Mouse (Mus musculus) lung, embryonic 14.5 days (tissue): ENCODE measurements around the gene Hcrt. TPM values are rescaled to one million over a fixed set of nuclear protein-coding genes. Genes with fewer than 3 reads are reported as not detected.

Experiments used
- ATAC-seq: fragments of 200-750 bp; cut with Nextera tagmentation; 2 replicates; pipeline ENCODE4 v1.8.0; 2017; ENCODE audit warnings: mild to moderate bottlenecking, moderate TSS enrichment, moderate library complexity; ENCODE audit not compliant: insufficient read depth
- DNase-seq: peaks from one replicate; pipeline ENCODE4 v3.0.0-alpha.2; 2015
- H3K27ac ChIP-seq: fragments of 300-500 bp; sonication (generic); 2 replicates; pipeline ENCODE4 v1.5.1; 2014; ENCODE audit warnings: low read depth, mild to moderate bottlenecking, moderate library complexity
- H3K27me3 ChIP-seq: fragments of 300-500 bp; sonication (generic); 2 replicates; pipeline ENCODE4 v1.6.1; 2014; ENCODE audit warnings: low read length, control low read depth; ENCODE audit not compliant: insufficient read depth
- H3K36me3 ChIP-seq: fragments of 300-500 bp; sonication (generic); 2 replicates; pipeline ENCODE4 v1.6.1; 2014; ENCODE audit warnings: control low read depth; ENCODE audit not compliant: insufficient read depth
- H3K4me1 ChIP-seq: fragments of 300-500 bp; sonication (generic); 2 replicates; pipeline ENCODE4 v1.6.1; 2014; ENCODE audit warnings: antibody characterized with exemption, control low read depth; ENCODE audit not compliant: insufficient read depth
- H3K4me2 ChIP-seq: fragments of 300-500 bp; sonication (generic); 2 replicates; pipeline ENCODE4 v1.6.1; 2014; ENCODE audit warnings: mild to moderate bottlenecking
- H3K4me3 ChIP-seq: fragments of 300-500 bp; sonication (generic); 2 replicates; pipeline ENCODE4 v1.5.1; 2014; ENCODE audit warnings: low read depth, low read length
- H3K9ac ChIP-seq: fragments of 300-500 bp; sonication (generic); 2 replicates; pipeline ENCODE4 v1.6.1; 2014
- H3K9me3 ChIP-seq: fragments of 300-500 bp; sonication (generic); 2 replicates; pipeline ENCODE4 v1.6.1; 2016; ENCODE audit warnings: low read depth, low read length, control low read depth
- CTCF ChIP-seq: IDR thresholded peaks from 2 replicates; pipeline ENCODE4 v1.5.1; 2016; ENCODE audit warnings: antibody characterized with exemption, low read depth
- WGBS: fragments of 180-500 bp; shearing (Covaris S2); extraction: QIAGEN DNeasy Blood & Tissue Kit; methylation state at CpG from one replicate; pipeline ENCODE4 v1.1.7; 2014; 5-methylcytosine and 5-hydroxymethylcytosine counted together
- polyA plus RNA-seq: library from polyadenylated mRNA; unstranded; fragments of >200 nt; fragmentation: Nextera tagmentation; extraction: Ambion mirVana; gene quantifications from 2 replicates; pipeline ENCODE4 v1.2.1, GENCODE M21; 2014

Hcrt gene
- polyA plus RNA-seq, 1 experiment from 2014 or later, result not detected

DNA sequence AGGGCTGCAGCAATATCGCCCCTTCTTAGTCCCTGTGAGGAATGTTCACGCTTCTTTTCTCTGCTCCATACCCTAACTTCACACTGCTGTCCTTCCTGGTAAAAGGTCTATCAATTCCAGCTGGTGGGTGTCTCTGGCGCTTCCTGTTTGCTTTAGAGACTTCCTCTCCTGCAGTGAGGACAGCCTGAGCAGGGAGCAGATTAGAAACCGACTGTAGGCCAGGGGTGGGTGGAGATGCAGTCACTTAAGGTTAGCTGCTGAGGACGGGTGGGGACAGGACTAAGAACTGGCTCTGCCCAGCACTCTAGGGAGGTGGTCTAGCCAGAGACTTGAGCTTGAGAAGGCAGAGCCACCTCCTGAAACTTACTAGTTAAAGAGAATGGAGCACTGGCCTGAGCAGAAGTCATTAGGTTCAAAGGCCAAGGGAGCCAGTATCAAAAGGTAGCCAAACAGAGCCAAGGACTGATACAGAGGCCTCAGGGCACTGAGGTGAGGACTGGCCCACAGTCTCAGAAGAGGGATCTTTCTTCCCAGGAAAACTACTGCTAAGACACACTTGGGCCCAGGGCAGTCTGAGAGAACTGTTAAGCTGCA is 37.7 kb downstream of the Hcrt start:
- Histone ChIP-seq H3K27me3 (no peaks in the 10 kb centered on the region), H3K4me2 (peak overlapping the region; percentile 27), H3K4me3 (no peak overlapping the region), H3K27ac (peak overlapping the region; percentile 64), H3K36me3 (peaks cover 15% of the 10 kb centered on the region), H3K9me3 (no peaks in the 10 kb centered on the region), H3K9ac (peak overlapping the region; percentile 16; the same call in 1 of the 2 replicates), H3K4me1 (peaks cover 10% of the 10 kb centered on the region)
- ATAC-seq, result peak; percentile 38; the same call in 1 of the 2 replicates
- DNase-seq, result peak; percentile 73
- no peak for TF ChIP-seq CTCF
- 9% methylated on average over 5 of the region's 5 CpGs for WGBS

- no peak for DNase-seq
- H3K9me3 ChIP-seq, result no peaks in the 10 kb centered on the region
- TF ChIP-seq CTCF, result no peak
- no peak overlapping the region for H3K4me2 ChIP-seq
- H3K4me1 ChIP-seq, result peaks cover 10% of the 10 kb centered on the region
- ATAC-seq, result no peak
- no peak overlapping the region for H3K9ac ChIP-seq
- no peaks in the 10 kb centered on the region for H3K27me3 ChIP-seq
- peaks cover 23% of the 10 kb centered on the region for H3K36me3 ChIP-seq
- WGBS, result 49% methylated on average over 2 of the region's 2 CpGs
- no peak overlapping the region for H3K4me3 ChIP-seq
- H3K27ac ChIP-seq, result no peak overlapping the region
These were observed 40.2 kb downstream of the Hcrt start for GRCm38 (mm10) chr11:100722493-100723028.

- no peak overlapping the region for H3K4me3 ChIP-seq
- peaks cover 10% of the 10 kb centered on the region for H3K4me1 ChIP-seq
- ATAC-seq (no peak), DNase-seq (no peak)
- no peaks in the 10 kb centered on the region for H3K9me3 ChIP-seq
- H3K27ac ChIP-seq, result peak overlapping the region; percentile 65; the same call in 1 of the 2 replicates
- H3K9ac ChIP-seq, result no peak overlapping the region
- TF ChIP-seq CTCF, result no peak
- no peak overlapping the region for H3K4me2 ChIP-seq
- H3K27me3 ChIP-seq, result no peaks in the 10 kb centered on the region
- WGBS, result 62% methylated on average over 8 of the region's 8 CpGs
- peaks cover 28% of the 10 kb centered on the region for H3K36me3 ChIP-seq
These were observed 40.8 kb downstream of the Hcrt start for GRCm38 (mm10) chr11:100721776-100722492.

DNA sequence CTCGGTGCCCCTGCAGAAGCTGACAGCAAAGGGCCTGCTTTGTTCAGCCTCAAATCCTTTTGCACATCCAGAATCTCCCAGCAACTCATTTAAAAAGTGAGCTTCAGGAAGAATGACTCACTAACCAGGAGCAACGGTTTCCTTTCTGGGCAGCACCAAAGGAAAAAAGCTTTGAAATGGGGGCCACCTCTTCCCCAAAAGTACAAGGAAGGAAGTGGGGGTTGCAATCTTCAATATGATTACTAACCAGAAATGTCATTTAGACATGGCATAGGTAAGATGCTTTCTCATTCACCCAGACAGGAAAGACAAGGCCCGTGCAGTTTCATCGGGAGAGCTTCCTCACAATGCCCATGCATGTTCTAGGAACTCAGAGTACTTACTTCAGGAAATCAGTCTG is 41.5 kb downstream of the Hcrt start:
- Histone ChIP-seq H3K4me2 (no peak overlapping the region), H3K36me3 (peaks cover 35% of the 10 kb centered on the region), H3K4me1 (peaks cover 10% of the 10 kb centered on the region), H3K9me3 (no peaks in the 10 kb centered on the region), H3K4me3 (no peak overlapping the region), H3K9ac (no peak overlapping the region), H3K27me3 (no peaks in the 10 kb centered on the region), H3K27ac (peak overlapping the region; percentile 33; the same call in 1 of the 2 replicates)
- 67% methylated on average over 4 of the region's 4 CpGs for WGBS
- DNase-seq (peak; percentile 44), ATAC-seq (no peak)
- no peak for TF ChIP-seq CTCF

GRCm38 (mm10) chr11:100720345-100720744 is 42.4 kb downstream of the Hcrt start:
- DNase-seq, result no peak
- H3K9me3 ChIP-seq, result no peaks in the 10 kb centered on the region
- no peak overlapping the region for H3K4me2 ChIP-seq
- no peak for TF ChIP-seq CTCF
- H3K27me3 ChIP-seq, result no peaks in the 10 kb centered on the region
- peaks cover 44% of the 10 kb centered on the region for H3K36me3 ChIP-seq
- 63% methylated on average over 5 of the region's 5 CpGs for WGBS
- ATAC-seq, result no peak
- H3K4me3 ChIP-seq, result no peak overlapping the region
- H3K9ac ChIP-seq, result no peak overlapping the region
- 0 out of 2 replicates have a peak overlapping the region, but pooled peaks have one; percentile 33 for H3K27ac ChIP-seq
- H3K4me1 ChIP-seq, result peaks cover 9% of the 10 kb centered on the region

DNA sequence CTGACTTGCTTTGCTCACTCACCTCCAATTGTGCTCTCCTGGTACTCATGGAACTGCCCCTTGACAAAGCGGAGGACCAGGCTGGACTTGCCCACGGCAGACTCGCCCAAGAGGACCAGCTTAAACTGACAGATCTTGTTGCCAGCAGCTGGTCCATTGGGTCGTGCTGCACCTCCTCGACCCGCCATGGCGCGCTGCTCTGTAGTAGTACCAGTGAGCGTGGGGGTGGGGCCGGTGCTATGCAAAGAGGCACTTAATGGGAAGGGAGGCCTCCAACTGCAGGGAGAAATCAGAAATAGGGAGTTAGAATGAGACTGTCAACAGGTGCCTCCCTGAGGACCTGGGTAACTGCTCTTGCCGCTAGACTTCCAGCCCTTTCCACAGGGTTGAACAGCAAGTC is 42.8 kb downstream of the Hcrt start:
- DNase-seq (no peak), ATAC-seq (no peak)
- no peak overlapping the region for H3K9ac ChIP-seq
- peaks cover 5% of the 10 kb centered on the region for H3K4me1 ChIP-seq
- no peak for TF ChIP-seq CTCF
- H3K4me3 ChIP-seq, result no peak overlapping the region
- H3K4me2 ChIP-seq, result no peak overlapping the region
- 79% methylated on average over 11 of the region's 11 CpGs for WGBS
- peaks cover 46% of the 10 kb centered on the region for H3K36me3 ChIP-seq
- H3K9me3 ChIP-seq, result no peaks in the 10 kb centered on the region
- H3K27ac ChIP-seq, result no peak overlapping the region
- H3K27me3 ChIP-seq, result no peaks in the 10 kb centered on the region

DNA sequence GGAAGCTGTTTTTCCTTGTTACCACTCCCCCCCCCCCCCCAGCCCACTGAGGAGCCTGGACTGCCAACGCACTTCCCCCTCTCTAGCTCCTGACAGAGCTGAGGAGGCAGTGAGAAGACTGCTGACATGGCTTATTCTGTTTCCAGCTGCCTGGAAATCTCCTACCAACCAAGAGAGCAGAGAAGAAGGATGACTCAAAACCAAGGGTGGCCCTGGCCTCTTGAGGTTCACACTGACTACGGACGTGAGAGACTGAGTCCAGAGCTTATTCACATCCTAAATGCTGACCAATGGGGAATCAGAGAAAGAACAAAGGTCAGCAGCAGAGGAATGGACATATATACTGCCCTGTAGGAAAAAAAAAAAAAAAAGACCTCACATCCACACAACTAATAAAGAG is 43.4 kb downstream of the Hcrt start:
- DNase-seq, result no peak
- no peak for TF ChIP-seq CTCF
- H3K36me3 ChIP-seq, result peaks cover 46% of the 10 kb centered on the region
- no peak for ATAC-seq
- H3K27me3 ChIP-seq, result no peaks in the 10 kb centered on the region
- H3K9me3 ChIP-seq, result no peaks in the 10 kb centered on the region
- H3K9ac ChIP-seq, result no peak overlapping the region
- WGBS, result 79% methylated on average over 3 of the region's 3 CpGs
- H3K27ac ChIP-seq, result no peak overlapping the region
- H3K4me1 ChIP-seq, result peaks cover 5% of the 10 kb centered on the region; the same call in 1 of the 2 replicates
- no peak overlapping the region for H3K4me3 ChIP-seq
- no peak overlapping the region for H3K4me2 ChIP-seq
